9 mouse cellular contexts compared by ENCODE assay signal in the genomic region with DNA sequence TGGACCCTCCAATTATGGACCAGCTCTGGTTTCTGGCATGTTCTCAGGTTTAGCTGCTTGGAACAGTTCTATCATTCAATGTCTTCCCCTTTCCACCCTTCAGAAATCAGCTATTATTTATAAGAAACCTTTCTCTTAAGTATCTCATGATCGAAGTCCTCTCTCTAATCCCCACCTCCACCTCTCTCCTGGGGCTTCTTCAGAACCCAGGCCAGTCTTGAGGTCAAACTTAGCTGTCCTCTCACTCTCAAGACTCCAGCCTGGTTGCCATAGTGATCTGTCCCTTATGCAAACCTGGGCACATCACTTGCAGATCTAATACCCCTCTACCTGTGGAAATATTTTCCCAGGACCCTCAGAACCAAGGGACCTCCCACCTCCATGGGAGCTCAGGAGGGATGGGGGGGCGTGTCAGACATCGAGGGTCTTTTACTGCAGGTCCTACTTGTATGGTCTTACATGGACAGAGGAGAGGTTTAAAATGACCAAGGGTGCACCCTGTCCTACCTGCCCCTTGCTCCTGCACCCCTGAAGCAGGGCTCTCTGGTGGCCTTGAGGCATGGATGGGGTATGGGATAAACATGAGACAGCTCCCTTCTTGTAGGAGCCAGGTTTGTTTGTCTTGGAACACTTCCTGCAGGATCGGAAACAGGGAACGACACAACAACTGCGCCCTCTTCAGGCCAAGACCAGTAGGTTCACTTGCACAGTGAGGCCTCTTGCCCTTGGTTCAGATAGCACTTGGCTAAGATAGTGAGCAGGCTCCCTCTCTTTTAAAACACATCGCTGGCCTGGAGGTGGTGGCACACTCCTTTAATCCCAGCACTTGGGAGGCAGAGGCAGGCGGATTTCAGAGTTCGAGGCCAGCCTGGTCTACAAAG. TPM values are rescaled to one million over a fixed set of nuclear protein-coding genes. Genes with fewer than 3 reads are reported as not detected.
DNase-seq lines count a peak whose midpoint lies in the region; ATAC-seq and TF ChIP-seq lines count a peak whose summit lies in the region.
"Not testable (repeated sequence)": the region's sequence is repeated elsewhere in the genome, so short reads cannot be mapped to it uniquely, and the experiment has no call there.
"Had no signal": no experiment of that assay in that cellular context is flagged by ENCODE, and none has a peak within 500 bp of the region (broad histone marks: within the 10 kb centered on the region; RNA-seq: fewer than 3 reads in every experiment).

No protein-coding gene starts in this region.

- not testable (repeated sequence) for ATAC-seq in liver, postnatal 0 days
- ATAC-seq in neutrophil, adult 5-6 weeks (ENCODE audit: extremely low read depth, insufficient number of reproducible peaks, low FRiP score, poor library complexity, severe bottlenecking), result 0 out of 2 replicates have a peak, but pooled peaks have one; percentile 23

- H3K27me3 ChIP-seq in liver, postnatal 0 days (ENCODE audit: insufficient read depth, low read length), result not testable (repeated sequence)

- not testable (repeated sequence) for TF ChIP-seq EP300 in liver, postnatal 0 days (IDR thresholded peaks at IDR 0.05; ENCODE audit: low read depth)

- not testable (repeated sequence) for H3K4me3 ChIP-seq in liver, postnatal 0 days (ENCODE audit: low read depth, low read length)

- not testable (repeated sequence) for H3K27ac ChIP-seq in liver, postnatal 0 days (ENCODE audit: low read depth)

- H3K9ac ChIP-seq in liver, postnatal 0 days (replicated peaks), result not testable (repeated sequence)

- H3K4me2 ChIP-seq in liver, postnatal 0 days (ENCODE audit: low read depth, low read length), result not testable (repeated sequence)

- not testable (repeated sequence) for H3K4me1 ChIP-seq in liver, postnatal 0 days (ENCODE audit: insufficient read depth)

- not testable (repeated sequence) for H3K36me3 ChIP-seq in liver, postnatal 0 days (replicated peaks; ENCODE audit: insufficient read depth, low read length)

- H3K9me3 ChIP-seq in liver, postnatal 0 days (ENCODE audit: low read length), result not testable (repeated sequence)

- WGBS in liver, postnatal 0 days (ENCODE audit: insufficient replicate concordance), result 65% methylated on average over 3 of the region's 9 CpGs

- peak; percentile 46 for DNase-seq in adrenal gland, adult 2 months
- peak; percentile 0 for DNase-seq in embryo, embryonic 11 days
- peak; percentile 29 to 55 for DNase-seq in heart, adult 18-20 months
- DNase-seq in kidney, postnatal 10 days, result peak; percentile 14
- peak; percentile 10 for DNase-seq in liver, postnatal 0 days
- DNase-seq in testis, postnatal 10 days (ENCODE audit: low spot score), result peak; percentile 52

- not testable (repeated sequence) for TF ChIP-seq CTCF in liver, postnatal 0 days (IDR thresholded peaks at IDR 0.05; ENCODE audit: low read depth)

RNA-seq across cellular contexts. Expression of a gene that starts 24.4 kb away (rescaled TPM):
- not detected for total RNA-seq in adrenal gland, adult 2 months (2021)
- polyA plus RNA-seq in adrenal gland, adult 2 months (2012; rRNA removed), result not detected in 2 replicates
- under 1 TPM in 1 of 2 experiments, not detected in 1; 0.31 TPM for total RNA-seq in heart, adult 18-20 months (2021)
- not detected in 2 replicates for polyA plus RNA-seq in liver, postnatal 0 days (2015; fragmentation: Nextera tagmentation; extraction: Ambion mirVana)
- total RNA-seq in neutrophil, adult 5-6 weeks (2017), result 0.23 and 0.61 TPM in 2 replicates
- polyA plus RNA-seq: gonadal fat pad, adult 2 months; limb, embryonic 14.5 days had no signal

Comparison
In these comparisons a context has a peak if more than half of its experiments do, and no peak if none do; other contexts are left out.
1. DNase-seq: peak in every context shown above with its lines; median percentile 52 in testis, postnatal 10 days; 46 in adrenal gland, adult 2 months; 42 in heart, adult 18-20 months; 14 in kidney, postnatal 10 days; 10 in liver, postnatal 0 days; 0 in embryo, embryonic 11 days.